Mouse (Mus musculus): ENCODE data around the gene 4931408C20Rik.

- TF ChIP-seq CTCF (IDR thresholded peaks at IDR 0.05; ENCODE audit: borderline replicate concordance, control insufficient read depth, extremely low read depth, insufficient read depth, low read length, poor library complexity) (no peak), POLR2A (IDR thresholded peaks at IDR 0.05; ENCODE audit: control insufficient read depth, extremely low read depth, insufficient read depth, low read length, poor library complexity) (no peak)
Observed at GRCm38 (mm10) chr1:26649704-26650388, 37.4 kb downstream of the 4931408C20Rik start.
